Mouse (Mus musculus) MEL (cell line): ENCODE measurements around the gene Kctd6.

Experiments used
- CTCF ChIP-seq, 3 experiments: IDR thresholded peaks in 2 of 3; conservative IDR thresholded peaks in 1 of 3; 2 replicates each; pipeline ENCODE4 v1.5.1; 2011 to 2012; ENCODE audit warnings: low read length in 3 of 3, low read depth in 2 of 3, mild to moderate bottlenecking in 2 of 3, improper control_type of control experiment in 1 of 3, inconsistent platforms in 1 of 3, mixed read lengths in 1 of 3, moderate library complexity in 1 of 3; ENCODE audit not compliant: control insufficient read depth in 1 of 3, insufficient read depth in 1 of 3, poor library complexity in 1 of 3, severe bottlenecking in 1 of 3
- E2F4 ChIP-seq: IDR thresholded peaks from 2 replicates; pipeline ENCODE4 v1.6.1; 2011; ENCODE audit warnings: low read depth, low read length, improper control_type of control experiment, borderline replicate concordance
- EP300 ChIP-seq, 2 experiments: IDR thresholded peaks; 2 replicates each; pipeline ENCODE4 v1.6.1; 2011; ENCODE audit warnings: improper control_type of control experiment in 2 of 2, low read length in 2 of 2, low read depth in 1 of 2, mild to moderate bottlenecking in 1 of 2
- GATA1 ChIP-seq: IDR thresholded peaks from 2 replicates; pipeline ENCODE4 v1.6.1; 2011; ENCODE audit warnings: low read depth, low read length, improper control_type of control experiment
- MAZ ChIP-seq: IDR thresholded peaks from 2 replicates; pipeline ENCODE4 v1.6.1; 2012; ENCODE audit warnings: low read depth, mild to moderate bottlenecking, inconsistent platforms, low read length, improper control_type of control experiment
- MEF2A ChIP-seq: IDR thresholded peaks from 2 replicates; pipeline ENCODE4 v1.6.1; 2014; ENCODE audit warnings: low read depth, mild to moderate bottlenecking, inconsistent platforms, low read length, improper control_type of control experiment; ENCODE audit not compliant: poor library complexity, insufficient replicate concordance, severe bottlenecking; ENCODE audit errors: extremely low read depth
- MXI1 ChIP-seq: IDR thresholded peaks from 2 replicates; pipeline ENCODE4 v1.6.1; 2011; ENCODE audit warnings: mild to moderate bottlenecking, low read depth, low read length, improper control_type of control experiment
- MYC ChIP-seq: IDR thresholded peaks from 2 replicates; pipeline ENCODE4 v1.6.1; 2011; ENCODE audit warnings: low read depth, mild to moderate bottlenecking, low read length, improper control_type of control experiment, moderate library complexity
- POLR2A ChIP-seq, 2 experiments: IDR thresholded peaks; 2 replicates each; pipeline ENCODE4 v1.6.1; 2011 to 2012; ENCODE audit warnings: low read length in 2 of 2, mild to moderate bottlenecking in 2 of 2, control low read depth in 1 of 2, improper control_type of control experiment in 1 of 2, low read depth in 1 of 2, moderate library complexity in 1 of 2; ENCODE audit not compliant: control insufficient read depth in 1 of 2, insufficient read depth in 1 of 2, poor library complexity in 1 of 2
- RCOR1 ChIP-seq: IDR thresholded peaks from 2 replicates; pipeline ENCODE4 v1.6.1; 2012; ENCODE audit warnings: low read depth, mild to moderate bottlenecking, inconsistent platforms, low read length, improper control_type of control experiment
- SIN3A ChIP-seq: IDR thresholded peaks from 2 replicates; pipeline ENCODE4 v1.6.1; 2012; ENCODE audit warnings: low read length, improper control_type of control experiment, inconsistent platforms
- TAL1 ChIP-seq: IDR thresholded peaks from 2 replicates; pipeline ENCODE4 v1.6.1; 2012; ENCODE audit warnings: mild to moderate bottlenecking, inconsistent platforms, low read length, moderate library complexity, mixed read lengths
- TCF12 ChIP-seq: IDR thresholded peaks from 2 replicates; pipeline ENCODE4 v1.6.1; 2014; ENCODE audit warnings: low read depth, mild to moderate bottlenecking, inconsistent platforms, low read length, improper control_type of control experiment, moderate library complexity
- ZC3H11A ChIP-seq: IDR thresholded peaks from 2 replicates; pipeline ENCODE4 v1.6.1; 2012; ENCODE audit warnings: low read depth, mild to moderate bottlenecking, inconsistent platforms, low read length, improper control_type of control experiment

DNA sequence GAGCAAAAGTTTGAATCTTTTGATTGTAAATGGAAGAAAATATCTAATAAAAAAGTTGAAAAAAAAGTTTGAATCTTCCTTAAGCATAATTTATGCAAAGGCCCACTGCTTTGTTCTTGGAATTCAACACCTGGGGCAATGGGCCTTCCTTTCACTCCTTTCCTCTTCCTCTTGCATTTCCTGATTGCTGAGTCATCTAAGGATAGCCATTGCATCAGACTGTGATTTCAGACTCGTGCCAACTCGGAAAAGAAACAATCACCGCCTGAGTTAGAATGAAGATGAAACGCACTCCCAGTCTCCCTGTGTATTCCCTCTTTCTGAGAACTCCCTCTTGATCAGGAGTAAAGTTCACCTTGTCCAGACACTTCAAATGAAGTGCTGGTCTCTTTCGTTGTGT lies 39.3 kb upstream of the Kctd6 start:
- TF ChIP-seq TAL1, result no peak
- no peak for TF ChIP-seq CTCF (IDR thresholded peaks at IDR 0.05 in 2 of 3, conservative IDR thresholded peaks at IDR 0.05 in 1 of 3; ENCODE audit: control insufficient read depth in 1 of 3, insufficient read depth in 1 of 3, low read depth in 2 of 3, low read length in 3 of 3, poor library complexity in 1 of 3, severe bottlenecking in 1 of 3)
- no peak for TF ChIP-seq SIN3A
- no peak for TF ChIP-seq POLR2A (IDR thresholded peaks at IDR 0.05; ENCODE audit: control insufficient read depth in 1 of 2, insufficient read depth in 1 of 2, low read depth in 1 of 2, low read length in 2 of 2, poor library complexity in 1 of 2)
- no peak for TF ChIP-seq E2F4
- TF ChIP-seq MAZ, result no peak
- no peak for TF ChIP-seq ZC3H11A
- TF ChIP-seq GATA1, result no peak
- no peak for TF ChIP-seq MYC
- no peak for TF ChIP-seq MXI1
- no peak for TF ChIP-seq TCF12
- TF ChIP-seq MEF2A, result no peak
- TF ChIP-seq RCOR1, result no peak
- TF ChIP-seq EP300 (IDR thresholded peaks at IDR 0.05; ENCODE audit: low read depth in 1 of 2, low read length in 2 of 2), result no peak
